Mouse (Mus musculus) olfactory bulb, adult 2 months (tissue): ENCODE data around the gene Olfr1330.

Source experiments
- CTCF ChIP-seq: fragments of 200-500 bp; IDR thresholded peaks from 2 replicates; pipeline ENCODE4 v1.5.1; 2012; ENCODE audit warnings: low read depth, mild to moderate bottlenecking, low read length, moderate library complexity; ENCODE audit not compliant: insufficient read depth
- POLR2A ChIP-seq: fragments of 200-500 bp; IDR thresholded peaks from 2 replicates; pipeline ENCODE4 v1.6.1; 2012; ENCODE audit warnings: mild to moderate bottlenecking, low read depth, low read length, moderate library complexity; ENCODE audit not compliant: insufficient read depth

DNA sequence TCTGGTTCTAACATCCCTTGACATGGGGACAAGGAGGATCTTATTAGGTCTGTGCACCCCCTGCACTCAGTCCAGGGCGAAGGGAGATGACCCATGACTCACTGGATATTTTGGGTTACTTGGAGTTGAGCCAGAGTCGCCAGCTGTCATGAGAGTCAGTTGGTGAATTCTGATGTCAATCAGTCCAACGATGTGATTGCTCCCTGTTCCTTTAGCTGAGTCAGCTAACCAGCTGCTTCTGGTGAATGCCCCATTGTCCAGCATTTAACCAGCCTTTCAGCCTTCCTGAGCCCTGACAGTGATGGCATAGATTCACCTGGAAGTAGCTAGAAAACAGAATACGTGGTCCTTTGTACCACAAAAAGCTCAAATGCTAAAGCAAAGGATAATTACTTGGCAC, 25.7 kb upstream of the Olfr1330 start:
- TF ChIP-seq CTCF, result no peak
- TF ChIP-seq POLR2A, result no peak
